Mouse (Mus musculus) megakaryocyte, embryonic 14.5 days (primary cell): Measurements from ENCODE around the gene Aox2. TPM values are rescaled to one million over a fixed set of nuclear protein-coding genes. Genes with fewer than 3 reads are reported as not detected.
A peak's percentile ranks its signal among the peaks of the same experiment; 100 is the strongest.

Experiments
- H3K27me3 ChIP-seq: replicated peaks from 2 replicates; pipeline ENCODE3; 2012; ENCODE audit warnings: inconsistent platforms
- H3K36me3 ChIP-seq: replicated peaks from 2 replicates; pipeline ENCODE3; 2012; ENCODE audit warnings: low read length, inconsistent platforms, mixed read lengths
- H3K4me1 ChIP-seq: 2 replicates; pipeline ENCODE4 v1.6.1; 2012; ENCODE audit warnings: inconsistent platforms
- H3K4me3 ChIP-seq: replicated peaks from 2 replicates; pipeline ENCODE3; 2012; ENCODE audit warnings: moderate library complexity, mild to moderate bottlenecking, inconsistent platforms
- H3K9me3 ChIP-seq: 2 replicates; pipeline ENCODE4 v1.6.1; 2012; ENCODE audit warnings: inconsistent platforms
- FLI1 ChIP-seq: IDR thresholded peaks from 2 replicates; pipeline ENCODE4 v1.6.1; 2012; ENCODE audit warnings: low read length, inconsistent platforms, mixed read lengths
- GATA1 ChIP-seq: IDR thresholded peaks from 3 replicates; pipeline ENCODE4 v1.6.1; 2012; ENCODE audit warnings: mixed read lengths, low read length, inconsistent platforms, borderline replicate concordance
- polyA plus RNA-seq: library from polyadenylated mRNA; stranded (reverse); fragments of >175 nt; gene quantifications from 2 replicates; pipeline ENCODE4 v1.2.3, GENCODE M21; 2012; ENCODE audit warnings: low replicate concordance; ENCODE audit not compliant: insufficient read depth

The Aox2 gene
- polyA plus RNA-seq, 1 experiment: 0.04 TPM

GRCm38 (mm10) chr1:58303009-58303408, 24.9 kb downstream of the Aox2 start:
- Histone ChIP-seq H3K27me3 (peaks cover 5% of the 10 kb centered on the region), H3K36me3 (no peaks in the 10 kb centered on the region), H3K9me3 (no peaks in the 10 kb centered on the region), H3K4me3 (no peak overlapping the region), H3K4me1 (peaks cover 20% of the 10 kb centered on the region)
- TF ChIP-seq GATA1 (no peak), FLI1 (no peak)

- H3K4me3 ChIP-seq: peak overlapping the region; percentile 38
- no peaks in the 10 kb centered on the region for H3K9me3 ChIP-seq
- H3K27me3 ChIP-seq: peaks cover 7% of the 10 kb centered on the region
- TF ChIP-seq FLI1 (no peak), GATA1 (no peak)
- no peaks in the 10 kb centered on the region for H3K36me3 ChIP-seq
- H3K4me1 ChIP-seq: peaks cover 20% of the 10 kb centered on the region
Observed at GRCm38 (mm10) chr1:58303726-58304125, 25.6 kb downstream of the Aox2 start.

- TF ChIP-seq FLI1: no peak
- TF ChIP-seq GATA1: no peak
- Histone ChIP-seq H3K9me3 (no peaks in the 10 kb centered on the region), H3K4me1 (peaks cover 20% of the 10 kb centered on the region), H3K36me3 (no peaks in the 10 kb centered on the region), H3K27me3 (peaks cover 7% of the 10 kb centered on the region), H3K4me3 (no peak overlapping the region)
Observed at GRCm38 (mm10) chr1:58304296-58304695, 26.2 kb downstream of the Aox2 start.

GRCm38 (mm10) chr1:58307181-58307580, 29.1 kb downstream of the Aox2 start:
- H3K4me3 ChIP-seq: no peak overlapping the region
- peaks cover 20% of the 10 kb centered on the region for H3K4me1 ChIP-seq
- no peaks in the 10 kb centered on the region for H3K9me3 ChIP-seq
- TF ChIP-seq GATA1 (no peak), FLI1 (no peak)
- H3K27me3 ChIP-seq: peaks cover 6% of the 10 kb centered on the region
- H3K36me3 ChIP-seq: no peaks in the 10 kb centered on the region

- no peaks in the 10 kb centered on the region for H3K36me3 ChIP-seq
- H3K9me3 ChIP-seq: no peaks in the 10 kb centered on the region
- peaks cover 11% of the 10 kb centered on the region for H3K4me1 ChIP-seq
- peaks cover 6% of the 10 kb centered on the region for H3K27me3 ChIP-seq
- H3K4me3 ChIP-seq: no peak overlapping the region
- TF ChIP-seq FLI1 (no peak), GATA1 (no peak)
Observed at GRCm38 (mm10) chr1:58308594-58308993, 30.5 kb downstream of the Aox2 start.

- Histone ChIP-seq H3K4me3 (no peak overlapping the region), H3K27me3 (peaks cover 6% of the 10 kb centered on the region), H3K4me1 (no peaks in the 10 kb centered on the region; the same call in 1 of the 2 replicates), H3K9me3 (no peaks in the 10 kb centered on the region), H3K36me3 (no peaks in the 10 kb centered on the region)
- TF ChIP-seq FLI1 (no peak), GATA1 (no peak)
Observed at GRCm38 (mm10) chr1:58309853-58310252, 31.7 kb downstream of the Aox2 start.

GRCm38 (mm10) chr1:58311221-58311864, 33.2 kb downstream of the Aox2 start:
- peaks cover 5% of the 10 kb centered on the region for H3K27me3 ChIP-seq
- no peaks in the 10 kb centered on the region for H3K36me3 ChIP-seq
- H3K9me3 ChIP-seq: no peaks in the 10 kb centered on the region

GRCm38 (mm10) chr1:58313173-58313572, 35.0 kb downstream of the Aox2 start:
- TF ChIP-seq GATA1: no peak
- TF ChIP-seq FLI1: no peak
- H3K36me3 ChIP-seq: no peaks in the 10 kb centered on the region
- H3K9me3 ChIP-seq: no peaks in the 10 kb centered on the region
- no peaks in the 10 kb centered on the region for H3K4me1 ChIP-seq
- H3K4me3 ChIP-seq: no peak overlapping the region
- peaks cover 3% of the 10 kb centered on the region for H3K27me3 ChIP-seq

More at GRCm38 (mm10) chr1:58311221-58311864, 33.2 kb downstream of the Aox2 start:
- no peak for TF ChIP-seq GATA1
- TF ChIP-seq FLI1: no peak
- no peak overlapping the region for H3K4me3 ChIP-seq
- no peaks in the 10 kb centered on the region; the same call in 1 of the 2 replicates for H3K4me1 ChIP-seq

GRCm38 (mm10) chr1:58315532-58315931, 37.4 kb downstream of the Aox2 start:
- Histone ChIP-seq H3K27me3 (no peaks in the 10 kb centered on the region), H3K4me1 (no peaks in the 10 kb centered on the region), H3K4me3 (no peak overlapping the region), H3K36me3 (no peaks in the 10 kb centered on the region), H3K9me3 (no peaks in the 10 kb centered on the region)
- TF ChIP-seq GATA1 (no peak), FLI1 (no peak)

- H3K4me1 ChIP-seq: 0 out of 2 replicates have a peak, but pooled peaks cover 5% of the 10 kb centered on the region
- H3K36me3 ChIP-seq: no peaks in the 10 kb centered on the region
- H3K9me3 ChIP-seq: peaks cover 14% of the 10 kb centered on the region
- peak overlapping the region; percentile 30 for H3K4me3 ChIP-seq
- H3K27me3 ChIP-seq: peaks cover 3% of the 10 kb centered on the region
- no peak for TF ChIP-seq GATA1
- TF ChIP-seq FLI1: no peak
Observed at GRCm38 (mm10) chr1:58333222-58333621, 55.1 kb downstream of the Aox2 start.
